Mouse (Mus musculus) intestine, embryonic 16.5 days (tissue): ENCODE measurements around the gene Mat1a. TPM values are rescaled to one million over a fixed set of nuclear protein-coding genes. Genes with fewer than 3 reads are reported as not detected.

Experiments used
- ATAC-seq: fragments of 200-750 bp; cut with Nextera tagmentation; 2 replicates; pipeline ENCODE4 v1.8.0; 2017; ENCODE audit warnings: moderate TSS enrichment, moderate library complexity
- H3K27ac ChIP-seq: fragments of 300-500 bp; sonication (generic); 2 replicates; pipeline ENCODE4 v1.5.1; 2014; ENCODE audit warnings: mild to moderate bottlenecking, low read length
- H3K27me3 ChIP-seq: fragments of 300-500 bp; sonication (generic); replicated peaks from 2 replicates; pipeline ENCODE4 v1.6.1; 2014; ENCODE audit warnings: low read length, control low read depth, mixed read lengths; ENCODE audit not compliant: control insufficient read depth, insufficient read depth
- H3K36me3 ChIP-seq: fragments of 300-500 bp; sonication (generic); 2 replicates; pipeline ENCODE4 v1.6.1; 2014; ENCODE audit warnings: low read length, control low read depth; ENCODE audit not compliant: control insufficient read depth, insufficient read depth
- H3K4me1 ChIP-seq: fragments of 300-500 bp; sonication (generic); 2 replicates; pipeline ENCODE4 v1.6.1; 2014; ENCODE audit warnings: low read length, control low read depth, mixed read lengths; ENCODE audit not compliant: control insufficient read depth, insufficient read depth
- H3K4me2 ChIP-seq: fragments of 300-500 bp; sonication (generic); 2 replicates; pipeline ENCODE4 v1.6.1; 2014; ENCODE audit warnings: low read depth, low read length, control low read depth
- H3K4me3 ChIP-seq: fragments of 300-500 bp; sonication (generic); 2 replicates; pipeline ENCODE4 v1.5.1; 2014; ENCODE audit warnings: mild to moderate bottlenecking, low read length
- H3K9ac ChIP-seq: fragments of 300-500 bp; sonication (generic); 2 replicates; pipeline ENCODE4 v1.6.1; 2014; ENCODE audit warnings: low read depth, low read length
- H3K9me3 ChIP-seq: fragments of 300-500 bp; sonication (generic); 2 replicates; pipeline ENCODE4 v1.6.1; 2016; ENCODE audit warnings: low read length, control low read depth; ENCODE audit not compliant: control insufficient read depth
- WGBS: fragments of 180-500 bp; shearing (Covaris S2); extraction: QIAGEN DNeasy Blood & Tissue Kit; methylation state at CpG from one replicate; pipeline ENCODE4 v1.1.7; 2014; 5-methylcytosine and 5-hydroxymethylcytosine counted together
- polyA plus RNA-seq: library from polyadenylated mRNA; unstranded; fragments of >200 nt; fragmentation: Nextera tagmentation; extraction: Ambion mirVana; gene quantifications from 2 replicates; pipeline ENCODE4 v1.2.1, GENCODE M21; 2015

The Mat1a gene
- polyA plus RNA-seq = 2.7 and 4.0 TPM in 2 replicates

- Histone ChIP-seq H3K9me3 (no peaks in the 10 kb centered on the region), H3K4me2 (no peak within 1 kb of the TSS), H3K4me1 (no peaks in the 10 kb centered on the region), H3K4me3 (no peak within 1 kb of the TSS), H3K9ac (no peak within 1 kb of the TSS), H3K27me3 (no peaks in the 10 kb centered on the region), H3K36me3 (no peaks in the 10 kb centered on the region), H3K27ac (no peak within 1 kb of the TSS)
- 72% methylated on average over 10 of the region's 10 CpGs for WGBS
- peak; percentile 64 for ATAC-seq
Observed at GRCm38 (mm10) chr14:41104853-41105444, at the start of gene Mat1a. TSS of gene Mat1a (plus strand) at chr14:41105035.

- H3K4me1 ChIP-seq = no peaks in the 10 kb centered on the region
- no peak overlapping the region for H3K27ac ChIP-seq
- H3K9ac ChIP-seq = no peak overlapping the region
- H3K9me3 ChIP-seq = no peaks in the 10 kb centered on the region
- ATAC-seq = no peak
- no peak overlapping the region for H3K4me2 ChIP-seq
- no peaks in the 10 kb centered on the region for H3K27me3 ChIP-seq
- no peak overlapping the region for H3K4me3 ChIP-seq
- WGBS = 39% methylated on average over 2 of the region's 2 CpGs
- no peaks in the 10 kb centered on the region for H3K36me3 ChIP-seq
Observed at GRCm38 (mm10) chr14:41065168-41065567, 39.7 kb upstream of the Mat1a start.

GRCm38 (mm10) chr14:41066416-41066815 lies 38.4 kb upstream of the Mat1a start:
- Histone ChIP-seq H3K4me1 (no peaks in the 10 kb centered on the region), H3K9ac (no peak overlapping the region), H3K4me3 (no peak overlapping the region), H3K27ac (no peak overlapping the region), H3K9me3 (no peaks in the 10 kb centered on the region), H3K36me3 (no peaks in the 10 kb centered on the region), H3K27me3 (no peaks in the 10 kb centered on the region), H3K4me2 (no peak overlapping the region)
- 22% methylated on average over 1 of the region's 1 CpGs for WGBS
- ATAC-seq = no peak

- H3K36me3 ChIP-seq = no peaks in the 10 kb centered on the region
- H3K4me1 ChIP-seq = peaks cover 4% of the 10 kb centered on the region; the same call in 1 of the 2 replicates
- H3K4me3 ChIP-seq = no peak within 1 kb of the TSS
- H3K9me3 ChIP-seq = no peaks in the 10 kb centered on the region
- H3K27ac ChIP-seq = no peak within 1 kb of the TSS
- H3K4me2 ChIP-seq = no peak within 1 kb of the TSS
- no peaks in the 10 kb centered on the region for H3K27me3 ChIP-seq
- no peak for ATAC-seq
- H3K9ac ChIP-seq = no peak within 1 kb of the TSS
Observed at GRCm38 (mm10) chr14:41069108-41069507, 35.7 kb upstream of the Mat1a start, which contains the start of gene Dydc2. TSS of gene Dydc2 (minus strand) at chr14:41069208.

- Histone ChIP-seq H3K9ac (no peak overlapping the region), H3K27ac (no peak overlapping the region), H3K4me3 (no peak overlapping the region), H3K36me3 (no peaks in the 10 kb centered on the region), H3K9me3 (no peaks in the 10 kb centered on the region), H3K4me2 (no peak overlapping the region), H3K4me1 (peaks cover 4% of the 10 kb centered on the region; the same call in 1 of the 2 replicates), H3K27me3 (no peaks in the 10 kb centered on the region)
- no peak for ATAC-seq
- whole genome bisulfite sequencing = 69% methylated on average over 3 of the region's 3 CpGs
Observed at GRCm38 (mm10) chr14:41070343-41070742, 34.5 kb upstream of the Mat1a start.

- peak within 1 kb of the TSS; percentile 63 for H3K4me2 ChIP-seq
Observed at GRCm38 (mm10) chr14:41072229-41072943, 32.4 kb upstream of the Mat1a start, which contains the start of gene Dydc1. TSS of gene Dydc1 (plus strand) at chr14:41072911.

GRCm38 (mm10) chr14:41072944-41073275 lies 31.9 kb upstream of the Mat1a start:
- H3K4me2 ChIP-seq = peak overlapping the region; percentile 63
- H3K4me3 ChIP-seq = peak overlapping the region; percentile 45
- ATAC-seq = no peak
- H3K4me1 ChIP-seq = peaks cover 4% of the 10 kb centered on the region; the same call in 1 of the 2 replicates
- H3K36me3 ChIP-seq = no peaks in the 10 kb centered on the region
- no peak overlapping the region for H3K27ac ChIP-seq
- H3K9me3 ChIP-seq = no peaks in the 10 kb centered on the region
- no peaks in the 10 kb centered on the region for H3K27me3 ChIP-seq
- no peak overlapping the region for H3K9ac ChIP-seq
- WGBS = 1% methylated on average over 8 of the region's 8 CpGs

More at GRCm38 (mm10) chr14:41072229-41072943, 32.4 kb upstream of the Mat1a start, which contains the start of gene Dydc1:
- no peaks in the 10 kb centered on the region for H3K9me3 ChIP-seq
- 13% methylated on average over 23 of the region's 23 CpGs for WGBS
- H3K27me3 ChIP-seq = no peaks in the 10 kb centered on the region
- H3K9ac ChIP-seq = no peak within 1 kb of the TSS
- peak; percentile 81 for ATAC-seq
- H3K4me1 ChIP-seq = peaks cover 4% of the 10 kb centered on the region; the same call in 1 of the 2 replicates
- H3K36me3 ChIP-seq = no peaks in the 10 kb centered on the region
- H3K27ac ChIP-seq = no peak within 1 kb of the TSS
- peak within 1 kb of the TSS; percentile 45 for H3K4me3 ChIP-seq

GRCm38 (mm10) chr14:41082408-41082807 lies 22.4 kb upstream of the Mat1a start:
- no peaks in the 10 kb centered on the region for H3K4me1 ChIP-seq
- no peak overlapping the region for H3K4me2 ChIP-seq
- no peak overlapping the region for H3K27ac ChIP-seq
- no peak overlapping the region for H3K9ac ChIP-seq
- H3K9me3 ChIP-seq = no peaks in the 10 kb centered on the region
- no peak for ATAC-seq
- no peaks in the 10 kb centered on the region for H3K36me3 ChIP-seq
- no peak overlapping the region for H3K4me3 ChIP-seq
- WGBS = 85% methylated on average over 2 of the region's 2 CpGs
- H3K27me3 ChIP-seq = no peaks in the 10 kb centered on the region

GRCm38 (mm10) chr14:41087509-41087908 lies 17.3 kb upstream of the Mat1a start:
- 83% methylated on average over 1 of the region's 1 CpGs for WGBS
- Histone ChIP-seq H3K27ac (no peak overlapping the region), H3K4me3 (no peak overlapping the region), H3K4me2 (no peak overlapping the region), H3K9me3 (no peaks in the 10 kb centered on the region), H3K27me3 (no peaks in the 10 kb centered on the region), H3K9ac (no peak overlapping the region), H3K36me3 (no peaks in the 10 kb centered on the region), H3K4me1 (no peaks in the 10 kb centered on the region)
- no peak for ATAC-seq
